Mouse (Mus musculus): ENCODE measurements around the gene Gm42417.
A peak's percentile ranks its signal among the peaks of the same experiment; 100 is the strongest.

Gm42417 gene

DNA sequence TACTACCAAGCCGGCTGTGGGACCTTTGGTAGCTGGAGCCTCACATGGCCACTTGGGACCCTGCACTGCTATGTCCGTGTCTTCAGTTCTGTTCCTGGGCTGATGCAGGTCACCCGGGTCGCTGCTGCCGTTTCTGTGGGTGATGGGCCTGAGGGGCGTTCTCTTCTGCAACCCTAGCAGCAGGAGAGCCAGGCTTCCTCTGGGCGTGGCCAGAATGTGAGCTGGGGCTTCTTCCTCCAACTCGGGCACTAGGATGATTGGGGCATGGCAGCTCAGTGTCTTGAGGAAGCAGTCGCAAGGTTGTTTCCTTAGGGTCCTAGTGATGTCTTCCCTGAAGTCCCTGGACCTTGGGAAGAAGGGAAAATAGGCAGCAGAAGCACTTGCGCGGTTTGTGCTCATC is 19.6 kb downstream of the Gm42417 start:
- no peak for DNase-seq (ENCODE audit: low spot score in 2 of 2)

DNA sequence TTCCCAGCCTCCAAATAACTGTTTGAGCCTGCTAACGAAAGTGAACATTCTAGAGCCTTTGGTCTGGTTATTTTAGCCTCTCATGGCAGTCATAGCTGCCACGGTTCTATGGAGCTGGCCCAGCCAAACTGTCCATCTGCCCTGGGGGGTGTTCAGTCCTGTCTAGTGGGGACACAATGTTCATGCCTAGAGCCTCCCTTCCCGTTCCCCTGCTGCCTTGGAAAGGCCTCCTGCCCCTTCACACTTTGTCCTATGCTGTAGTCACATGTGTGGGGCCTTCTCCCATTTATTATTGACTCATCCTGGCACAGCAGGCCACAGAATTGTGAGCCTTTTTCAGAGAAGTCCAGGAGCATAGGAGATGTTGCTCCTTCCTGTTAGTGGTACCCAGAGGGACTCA is 21.0 kb downstream of the Gm42417 start:
- no peak for DNase-seq (ENCODE audit: low spot score in 2 of 2)

DNA sequence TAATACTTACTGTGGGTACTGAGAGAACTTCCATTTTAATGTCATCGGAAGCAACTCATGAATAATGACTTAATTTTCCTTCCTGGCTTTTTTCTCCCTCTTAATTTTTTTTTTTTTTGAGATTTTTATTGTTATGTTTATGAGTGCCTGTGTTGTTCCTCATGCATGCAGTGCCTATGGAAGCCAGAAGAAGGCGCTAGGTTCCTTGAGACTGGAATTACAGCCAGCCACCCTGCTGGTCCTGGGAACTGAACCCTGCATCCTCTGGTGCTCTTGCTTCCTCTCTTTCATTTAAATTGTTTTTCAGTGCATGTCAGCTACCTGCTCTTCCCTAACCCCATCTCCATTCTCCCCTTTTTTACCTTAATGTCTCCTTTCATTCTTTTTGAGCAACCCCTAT is 25.5 kb downstream of the Gm42417 start:
- DNase-seq (ENCODE audit: low spot score in 2 of 2) = no peak

DNA sequence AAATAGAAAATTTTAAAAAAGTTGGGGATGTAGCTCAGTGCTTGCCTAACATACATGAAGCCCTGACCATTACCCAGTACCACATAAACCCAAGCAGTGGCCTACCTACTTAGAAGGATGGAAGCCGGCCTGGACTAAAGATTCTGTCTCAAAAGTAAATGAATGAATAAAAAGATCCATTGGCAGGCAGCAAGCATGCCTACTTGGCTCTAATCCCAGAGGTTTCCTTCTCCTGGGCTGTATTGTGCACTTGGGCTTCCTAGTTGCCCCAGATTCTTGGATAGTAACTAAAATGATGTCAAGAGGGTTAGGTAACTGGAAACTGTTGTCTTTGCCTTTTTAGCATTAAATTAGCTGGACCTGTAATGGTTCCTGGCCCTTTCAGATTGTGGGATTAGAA is 25.9 kb downstream of the Gm42417 start:
- no peak for DNase-seq (ENCODE audit: low spot score in 2 of 2)

DNA sequence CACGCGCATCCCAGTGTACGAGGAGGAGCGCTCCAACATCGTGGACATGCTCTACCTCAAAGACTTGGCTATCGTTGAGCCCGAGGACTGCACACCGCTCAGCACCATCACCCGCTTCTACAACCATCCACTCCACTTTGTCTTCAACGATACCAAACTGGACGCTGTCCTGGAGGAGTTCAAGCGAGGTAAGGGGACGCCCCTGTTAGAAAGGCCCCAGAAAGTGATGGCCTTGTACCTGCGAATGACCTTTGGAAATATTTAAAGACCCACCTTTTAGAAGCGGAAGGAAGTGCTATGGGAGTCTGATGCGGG is 26.3 kb downstream of the Gm42417 start:
- no peak for DNase-seq (ENCODE audit: low spot score in 2 of 2)

DNA sequence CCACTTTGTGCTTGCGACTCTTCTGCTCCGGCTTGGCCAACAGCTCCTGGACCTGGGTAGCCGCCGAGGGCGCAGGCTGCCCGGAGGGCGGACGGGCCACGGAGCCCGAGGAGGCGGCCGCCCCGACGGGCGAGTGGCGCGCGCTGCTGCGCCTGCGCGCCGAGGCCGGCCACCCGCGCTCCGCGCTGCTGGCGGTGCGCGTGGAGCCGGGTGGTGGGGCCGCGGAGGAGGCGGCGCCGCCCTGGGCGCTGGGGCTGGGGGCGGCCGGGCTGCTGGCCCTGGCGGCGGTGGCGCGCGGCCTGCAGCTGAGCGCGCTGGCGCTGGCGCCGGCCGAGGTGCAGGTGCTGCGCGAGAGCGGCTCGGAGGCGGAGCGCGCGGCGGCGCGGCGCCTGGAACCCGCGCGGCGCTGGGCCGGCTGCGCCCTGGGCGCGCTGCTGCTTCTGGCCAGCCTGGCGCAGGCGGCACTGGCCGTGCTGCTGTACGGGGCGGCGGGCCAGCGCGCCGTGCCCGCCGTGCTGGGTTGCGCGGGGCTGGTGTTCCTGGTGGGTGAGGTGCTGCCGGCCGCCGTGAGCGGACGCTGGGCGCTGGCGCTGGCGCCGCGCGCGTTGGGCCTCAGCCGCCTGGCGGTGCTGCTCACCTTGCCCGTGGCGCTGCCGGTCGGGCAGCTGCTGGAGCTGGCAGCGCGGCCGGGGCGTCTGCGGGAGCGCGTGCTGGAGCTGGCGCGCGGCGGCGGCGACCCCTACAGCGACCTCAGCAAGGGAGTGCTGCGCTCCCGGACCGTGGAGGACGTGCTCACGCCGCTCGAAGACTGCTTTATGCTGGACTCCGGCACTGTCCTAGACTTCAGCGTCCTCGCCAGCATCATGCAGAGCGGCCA is 26.9 kb downstream of the Gm42417 start:
- peak; percentile 36 to 43 for DNase-seq (ENCODE audit: low spot score in 2 of 2)

DNA sequence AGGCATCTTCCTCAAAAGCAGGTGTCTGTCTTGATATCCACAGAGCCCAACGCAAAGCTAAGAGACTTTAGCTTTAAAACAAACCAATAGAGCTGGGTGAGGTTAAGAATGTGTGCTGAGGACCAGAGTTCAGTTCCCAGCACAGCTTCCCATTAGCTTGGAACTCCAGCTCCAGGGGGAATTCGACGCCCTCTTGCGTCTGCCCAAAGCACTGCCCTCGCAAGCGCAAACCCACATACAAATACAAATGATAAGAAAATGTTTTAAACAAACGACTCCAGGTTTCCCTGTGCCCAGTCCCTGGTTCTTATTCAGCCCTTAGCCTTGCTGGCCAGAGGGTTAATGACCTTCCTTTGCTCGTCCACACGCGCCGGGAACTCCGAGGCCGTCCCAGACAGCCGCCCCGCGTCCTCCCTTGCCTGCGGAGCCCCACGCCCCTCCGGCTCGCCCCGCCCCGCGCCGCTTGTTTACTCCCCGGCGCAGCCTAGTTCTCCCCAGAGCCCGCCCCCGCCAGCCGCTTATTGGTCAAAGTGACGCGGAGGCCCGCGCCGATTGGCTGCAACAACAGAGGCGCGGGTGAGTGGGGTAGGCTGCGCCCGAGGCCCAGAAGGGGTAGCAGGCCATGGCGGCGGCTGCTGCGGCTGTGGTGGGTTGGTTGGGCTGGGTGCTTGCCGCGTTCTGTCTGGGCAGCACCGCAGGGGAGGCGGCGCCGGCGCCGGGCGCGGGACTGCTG is 27.8 kb downstream of the Gm42417 start, which contains the start of gene Cnnm3:
Gene Cnnm3, plus strand, starts transcription at position 579 of the 733 bp plus-strand sequence.
- peak; percentile 99 for DNase-seq (ENCODE audit: low spot score in 2 of 2)

DNA sequence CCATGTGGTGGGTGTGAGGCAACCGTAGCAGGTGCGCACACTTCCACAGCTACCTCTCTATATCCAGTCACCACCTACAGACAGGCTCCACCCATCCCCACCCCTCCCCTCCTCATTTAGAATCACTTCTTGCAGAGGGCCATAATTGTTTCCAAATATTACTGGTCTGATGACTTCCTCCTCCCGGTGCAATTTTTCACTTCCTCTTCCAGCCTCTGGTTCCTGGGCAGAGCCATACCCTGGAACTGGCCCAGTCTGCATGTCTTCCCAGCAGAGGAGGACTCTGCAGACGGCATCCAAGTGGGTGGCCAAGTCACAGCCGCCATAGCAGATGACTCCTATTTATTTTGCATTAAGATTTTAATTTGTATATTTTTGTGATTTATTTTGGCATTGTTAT is 31.0 kb downstream of the Gm42417 start:
- DNase-seq (ENCODE audit: low spot score in 2 of 2) = no peak

DNA sequence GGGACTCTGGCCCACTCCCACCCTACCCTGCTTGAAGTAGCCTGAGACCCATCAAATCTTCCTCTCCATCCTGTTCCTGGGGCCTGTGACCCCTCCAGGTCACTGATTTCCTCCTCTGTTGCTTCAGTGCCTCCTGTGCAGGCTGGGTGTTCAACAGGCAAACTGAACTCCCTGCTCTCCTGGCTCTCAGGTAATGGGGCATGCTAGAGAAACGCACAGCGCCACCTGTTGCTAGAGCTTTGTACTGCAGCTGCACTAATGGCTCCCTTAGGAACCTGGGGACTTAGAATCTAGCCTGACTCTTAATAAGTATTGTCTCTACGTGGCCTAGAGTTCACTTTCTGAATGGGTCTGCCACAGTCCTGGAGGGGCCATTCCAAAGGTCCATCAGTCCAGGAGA is 38.0 kb downstream of the Gm42417 start:
- DNase-seq (ENCODE audit: low spot score in 2 of 2) = peak; percentile 54 to 61

DNA sequence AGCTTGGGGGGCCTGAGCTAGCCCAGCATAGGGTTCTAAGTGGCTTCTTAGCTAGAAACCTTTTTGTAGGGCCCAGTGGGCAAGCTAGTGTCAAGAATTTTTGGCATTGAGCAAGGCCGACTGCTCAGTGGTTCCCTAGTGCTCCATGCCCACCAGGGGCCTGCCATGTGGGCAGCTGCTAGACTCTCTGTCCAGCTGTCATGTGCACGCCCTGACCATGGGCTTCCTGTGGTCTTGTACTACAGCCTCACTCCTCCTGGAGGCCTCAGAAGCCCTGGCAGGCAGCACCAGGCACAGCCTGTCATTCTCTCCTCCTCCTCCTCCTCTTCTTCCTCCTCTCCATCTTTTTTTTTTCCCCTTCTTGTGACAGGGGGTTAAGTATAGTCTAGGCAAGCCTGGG is 41.9 kb downstream of the Gm42417 start:
- DNase-seq (ENCODE audit: low spot score in 2 of 2) = no peak

DNA sequence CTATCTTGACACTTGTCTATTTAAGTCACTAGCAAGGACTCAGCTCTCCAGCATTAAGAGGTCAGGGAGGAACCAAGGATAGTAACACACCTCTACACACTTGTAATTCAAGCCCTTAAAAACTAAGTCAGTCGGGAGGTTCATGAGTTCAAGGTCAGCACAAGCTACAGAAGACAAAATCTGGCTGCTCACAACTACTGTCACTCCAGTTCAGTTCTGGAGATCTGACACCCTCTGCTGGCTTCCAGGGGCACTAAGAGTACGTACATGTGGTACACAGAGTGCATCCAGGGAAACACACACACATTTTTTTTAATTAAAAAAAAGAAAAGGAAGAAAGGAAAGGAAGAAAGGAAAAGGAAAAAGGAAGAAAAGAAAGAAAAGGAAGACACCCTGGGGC is 42.5 kb downstream of the Gm42417 start:
- no peak for DNase-seq (ENCODE audit: low spot score in 2 of 2)

DNA sequence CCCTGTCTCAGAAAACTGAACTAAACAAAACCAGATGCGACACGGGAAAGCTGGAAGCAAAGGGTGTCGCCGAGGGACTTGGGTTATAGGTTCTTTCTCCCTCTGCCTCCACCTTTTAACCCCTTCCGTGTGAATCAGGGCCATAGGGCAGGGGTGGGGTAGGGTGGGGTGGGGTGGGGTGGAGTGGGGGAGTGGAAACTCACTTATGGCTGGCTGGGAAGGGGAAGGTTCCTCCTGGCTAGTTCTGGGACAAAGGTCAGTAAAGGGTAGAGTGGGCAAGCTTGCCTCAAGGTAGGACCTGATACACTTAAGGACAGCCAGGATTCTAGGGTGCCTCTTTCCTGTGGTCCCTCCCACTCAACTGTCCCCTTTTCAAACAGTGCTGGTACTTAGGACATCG is 45.9 kb downstream of the Gm42417 start:
- no peak for DNase-seq (ENCODE audit: low spot score in 2 of 2)

DNA sequence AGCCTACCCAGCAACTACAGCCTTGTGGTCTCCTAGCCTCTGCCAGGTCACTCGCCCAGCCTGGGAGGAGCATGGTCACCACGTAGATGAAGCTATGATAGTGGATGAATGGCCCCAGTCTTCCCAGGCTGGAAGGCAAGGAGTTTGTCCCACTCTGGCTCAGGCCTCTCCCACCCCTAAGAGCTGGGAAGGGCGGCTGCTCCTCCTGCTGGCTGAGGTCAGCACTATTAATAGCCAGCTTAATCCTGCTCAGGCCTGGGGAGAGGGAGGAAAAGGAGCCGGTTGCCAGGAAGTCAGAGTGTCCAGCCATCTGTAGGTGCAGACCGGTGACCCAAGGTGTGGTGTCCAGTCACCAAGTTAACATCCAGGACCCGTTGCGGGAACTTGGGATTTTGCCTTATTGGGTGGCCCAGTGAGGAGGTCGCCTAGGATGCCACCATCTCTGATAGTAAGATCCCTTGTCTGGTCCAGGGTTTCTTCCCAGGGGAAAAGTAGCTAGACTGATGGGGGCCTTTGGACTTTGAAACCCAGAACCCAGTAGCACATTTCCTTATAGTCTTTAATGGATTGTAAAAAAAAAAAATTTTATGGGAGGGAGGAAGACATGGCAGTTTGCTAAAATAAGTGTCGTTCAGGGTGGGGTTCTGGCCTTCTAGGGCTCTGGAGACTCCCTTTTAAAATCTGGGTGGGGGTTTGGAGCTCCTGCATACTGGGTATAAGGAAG is 46.7 kb downstream of the Gm42417 start:
- no peak for DNase-seq (ENCODE audit: low spot score in 2 of 2)

DNA sequence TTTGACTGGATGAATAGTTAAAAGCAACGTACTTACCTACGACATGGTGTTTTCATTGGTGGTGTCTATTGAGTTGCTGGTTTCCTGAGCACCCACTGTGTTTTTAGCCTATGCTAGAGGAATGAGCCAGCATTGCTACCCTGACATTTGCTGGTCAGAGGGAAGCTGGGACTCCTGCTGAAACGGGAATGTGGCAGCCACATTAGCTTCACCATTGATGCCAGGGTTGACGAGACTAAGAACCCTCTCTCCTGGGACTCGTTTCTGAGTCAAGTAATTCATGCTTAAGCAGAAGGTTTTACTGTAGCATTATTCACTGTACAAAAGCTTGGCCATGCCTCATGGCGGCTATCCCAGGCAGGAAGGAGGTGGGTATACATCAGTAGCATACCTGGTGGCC is 49.6 kb downstream of the Gm42417 start:
- no peak for DNase-seq (ENCODE audit: low spot score in 2 of 2)

DNA sequence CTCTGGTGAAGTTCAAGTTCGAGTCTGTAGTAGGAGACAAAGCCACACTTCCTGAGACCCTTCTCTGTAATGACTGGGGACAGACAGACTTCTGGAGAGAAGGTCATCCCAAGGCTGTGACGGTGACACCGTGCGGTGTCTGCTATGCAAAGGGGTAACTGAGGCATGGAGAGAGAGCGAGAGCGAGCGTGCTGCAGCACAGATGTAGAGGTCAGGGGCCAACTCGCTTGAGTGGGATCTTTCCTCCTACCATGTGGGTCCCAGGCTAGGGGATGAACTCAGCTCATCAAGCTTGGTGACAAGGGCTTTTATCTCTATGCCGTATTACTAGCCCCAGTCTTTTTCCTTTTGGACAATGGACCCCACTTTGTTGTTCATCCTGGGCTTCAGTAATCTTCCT is 52.1 kb downstream of the Gm42417 start:
- no peak for DNase-seq (ENCODE audit: low spot score in 2 of 2)

DNA sequence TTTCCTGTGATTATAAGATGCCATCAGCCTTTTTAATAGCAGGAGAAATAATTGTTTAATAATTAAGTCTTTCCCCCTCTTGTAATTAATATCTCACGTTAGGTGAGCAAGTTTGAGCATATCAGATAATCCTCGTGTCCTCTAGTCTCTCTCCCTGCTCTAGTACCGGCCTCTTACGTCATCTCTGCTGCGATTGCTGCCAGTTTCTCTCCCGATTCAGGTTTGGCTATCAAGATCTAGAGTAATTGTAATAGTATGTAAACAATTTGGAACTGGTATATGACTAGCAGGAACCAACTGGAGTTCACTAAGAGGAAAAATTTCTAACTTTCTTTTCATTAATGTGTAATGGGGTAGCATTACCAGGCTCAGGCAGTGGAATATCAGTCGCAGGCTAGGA is 54.1 kb downstream of the Gm42417 start:
- no peak for DNase-seq (ENCODE audit: low spot score in 2 of 2)

DNA sequence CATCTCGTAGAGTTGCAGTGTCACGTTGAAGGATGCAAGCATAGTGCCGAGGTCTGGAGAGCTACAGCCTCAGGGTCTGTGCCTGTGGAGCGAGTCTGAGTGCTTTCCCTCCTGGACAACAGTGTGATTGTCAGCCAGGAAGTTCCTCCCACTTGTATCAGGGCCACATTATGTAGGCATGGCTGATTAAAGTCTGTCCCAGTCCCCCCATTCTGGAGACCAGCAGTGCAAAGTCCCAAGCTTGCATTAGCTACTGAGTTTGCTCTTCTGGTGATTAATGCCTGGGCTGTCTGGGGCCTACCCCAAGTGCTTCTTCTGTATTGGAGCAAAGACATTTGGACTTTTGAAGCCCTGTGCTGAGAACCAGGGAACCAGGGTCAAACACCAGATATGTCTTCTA is 55.4 kb downstream of the Gm42417 start:
- no peak for DNase-seq (ENCODE audit: low spot score in 2 of 2)
